Mouse (Mus musculus) cerebellum, postnatal 36 days (tissue): ENCODE results near the gene Ldb3.

Source experiments
- DNase-seq, 2 experiments: peaks; one replicate each; pipeline ENCODE4 v3.0.0; 2021 to 2022; ENCODE audit warnings: mixed read lengths in 2 of 2

Gene Ldb3

DNA sequence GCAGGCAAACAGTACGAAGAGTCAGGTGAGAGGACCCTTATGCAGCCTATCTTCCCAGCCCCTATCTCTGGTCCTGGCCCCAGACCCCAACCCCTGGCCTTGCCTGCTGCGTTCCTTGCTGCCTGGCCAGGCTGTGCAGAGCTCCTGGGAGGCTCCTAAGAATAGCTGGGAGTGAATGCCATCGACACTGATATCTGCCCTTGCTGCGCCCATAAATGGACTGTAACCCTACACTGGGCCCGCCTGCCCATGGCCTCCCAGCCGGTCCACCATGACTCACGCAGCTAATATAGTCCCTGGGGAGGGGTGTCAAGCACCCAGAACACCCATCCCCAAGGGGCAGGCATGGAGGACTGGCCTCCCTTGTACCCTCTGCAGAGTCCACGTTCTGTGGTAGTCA, at the start of gene Ldb3:
Ldb3 (minus strand) TSS at position 185 of the 400 bp plus-strand sequence.
- no peak for DNase-seq

DNA sequence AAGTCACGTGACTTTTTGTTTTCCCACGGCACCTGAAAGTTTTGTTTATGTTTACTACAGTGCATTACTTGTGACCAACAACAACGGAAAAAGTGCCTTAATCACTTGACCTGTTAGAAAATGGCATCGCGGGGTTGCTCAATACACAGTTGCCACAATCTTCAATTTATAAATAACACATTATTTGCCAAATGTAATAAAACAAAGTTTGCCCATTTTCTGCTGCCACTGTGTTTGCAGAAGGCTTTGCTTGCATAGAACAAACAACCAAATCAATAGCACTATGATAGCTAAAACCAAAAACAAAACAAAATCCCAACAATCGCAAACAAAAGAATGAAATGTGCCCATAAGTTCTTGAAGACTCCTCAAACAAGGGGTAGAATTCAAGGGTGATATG, 47.2 kb upstream of the Ldb3 start:
- DNase-seq: no peak

- DNase-seq: no peak
Measured at GRCm38 (mm10) chr14:34635192-34635591, 46.7 kb upstream of the Ldb3 start.

DNA sequence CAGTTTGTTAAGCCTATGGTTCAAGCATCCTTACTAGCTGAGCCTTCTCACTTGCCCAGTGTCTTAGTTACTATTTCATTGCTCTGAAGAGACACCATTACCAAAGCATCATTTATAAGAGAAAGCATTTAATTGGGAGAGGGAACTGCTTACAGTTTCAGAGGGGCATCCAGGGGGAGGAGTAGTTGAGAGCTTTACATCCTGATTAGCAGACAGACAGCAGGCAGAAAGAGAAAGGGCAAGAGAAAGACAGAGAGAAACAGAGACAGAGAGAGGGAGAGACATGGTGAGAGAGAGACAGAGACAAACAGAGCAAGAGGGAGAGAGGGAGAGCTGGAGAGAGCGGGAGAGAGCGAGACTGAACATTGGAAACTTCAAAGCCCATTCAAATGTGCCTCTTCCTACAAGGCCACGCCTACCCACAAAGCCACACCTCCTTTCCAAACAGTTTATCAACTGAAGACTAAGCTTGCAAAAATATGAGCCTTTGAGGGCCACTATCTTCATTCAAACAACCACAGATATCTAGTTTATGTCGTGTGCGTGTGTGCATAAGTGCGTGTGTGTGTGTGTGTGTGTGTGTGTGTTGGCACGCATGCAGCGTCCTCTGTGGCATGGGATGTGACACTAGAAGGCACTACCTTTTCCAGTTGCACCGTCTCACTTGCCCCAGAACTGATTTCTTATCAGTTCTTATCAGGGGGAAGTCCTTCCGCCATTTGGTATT, 44.4 kb upstream of the Ldb3 start:
- no peak for DNase-seq

DNA sequence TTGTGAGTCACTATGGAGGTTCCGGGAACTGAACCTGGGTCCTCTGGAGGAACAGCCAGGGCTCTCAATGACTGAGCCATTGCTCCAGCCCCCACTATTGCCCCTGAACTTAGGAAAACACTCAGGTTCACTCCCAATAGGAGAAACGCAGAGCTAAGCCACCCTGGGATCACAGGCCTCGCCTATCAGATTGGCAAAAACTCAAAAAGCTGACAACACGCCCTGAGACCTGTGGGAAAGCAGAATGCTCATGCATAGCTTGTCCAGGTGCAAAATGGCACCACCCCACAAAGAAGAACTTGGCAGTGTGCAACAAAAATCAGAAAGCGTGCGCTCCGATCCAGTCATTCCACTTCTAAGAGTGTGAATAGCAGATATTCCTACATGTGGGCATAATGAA, 38.3 kb upstream of the Ldb3 start:
- no peak for DNase-seq

GRCm38 (mm10) chr14:34623531-34624210, 35.2 kb upstream of the Ldb3 start:
- DNase-seq: no peak

- no peak for DNase-seq
Measured at GRCm38 (mm10) chr14:34623074-34623473, 34.6 kb upstream of the Ldb3 start.

GRCm38 (mm10) chr14:34620611-34621376, 32.3 kb upstream of the Ldb3 start:
- peak; percentile 32 to 35 for DNase-seq

DNA sequence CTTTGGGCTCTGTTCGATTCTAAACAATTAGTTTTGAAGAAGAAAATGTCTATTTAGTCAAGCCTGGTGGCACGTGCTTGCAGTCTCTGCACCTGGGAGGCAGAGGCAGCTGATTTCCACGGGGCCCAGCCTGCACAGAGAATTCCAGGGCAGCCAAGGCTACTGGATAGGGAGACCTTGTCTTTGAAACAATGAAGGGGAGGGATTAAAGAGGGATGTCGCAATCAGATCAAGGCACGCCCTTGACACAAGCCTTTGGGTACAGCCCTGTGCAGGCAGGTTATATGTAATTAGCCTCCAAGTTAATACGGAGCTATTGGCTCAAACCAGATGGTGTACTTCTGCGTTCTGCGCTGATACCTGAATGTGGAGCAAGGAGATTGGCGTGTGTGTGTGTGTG, 30.3 kb upstream of the Ldb3 start:
- DNase-seq: no peak

- DNase-seq: peak; percentile 84 to 86
Measured at GRCm38 (mm10) chr14:34616821-34617220, 28.3 kb upstream of the Ldb3 start.

DNA sequence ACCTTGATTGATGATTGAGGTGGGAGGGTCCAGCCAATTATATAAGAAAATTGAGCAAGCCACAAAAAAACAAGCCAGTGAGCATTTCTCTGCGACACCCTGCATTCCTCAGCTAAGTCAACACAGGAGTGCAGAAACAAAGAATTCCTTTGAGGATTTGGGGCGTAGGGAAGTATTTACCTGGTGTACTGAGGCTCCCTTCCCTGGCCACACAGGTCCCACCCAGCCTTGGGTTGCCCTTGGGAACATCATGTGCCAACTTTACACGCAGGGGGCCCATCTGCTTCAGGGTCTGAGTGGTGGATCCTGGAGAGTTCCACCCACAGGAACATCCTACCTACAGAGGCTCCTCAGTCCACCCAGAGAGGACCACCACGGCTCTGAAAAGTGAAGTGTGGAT, 27.1 kb upstream of the Ldb3 start:
- DNase-seq: no peak

DNA sequence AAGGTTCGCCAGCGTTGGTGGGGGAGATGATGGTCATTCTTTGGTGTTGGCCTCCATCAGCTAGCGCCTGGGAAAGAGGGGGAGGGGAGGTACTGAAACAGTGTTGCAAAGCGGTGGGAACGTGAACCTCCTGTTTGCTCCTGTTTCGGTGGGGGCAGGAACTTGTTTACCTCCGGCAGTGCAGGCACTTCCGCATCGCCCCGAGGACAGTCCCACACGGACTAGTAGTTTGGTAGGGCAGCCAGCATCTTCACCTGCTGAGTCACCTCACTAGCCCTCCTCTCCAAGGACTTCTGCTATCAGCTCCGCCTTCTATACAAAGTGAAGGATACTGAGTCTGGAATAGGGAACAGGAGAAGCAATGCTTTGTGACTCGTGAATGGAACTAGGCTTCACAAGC, 26.6 kb upstream of the Ldb3 start:
- DNase-seq: no peak

DNA sequence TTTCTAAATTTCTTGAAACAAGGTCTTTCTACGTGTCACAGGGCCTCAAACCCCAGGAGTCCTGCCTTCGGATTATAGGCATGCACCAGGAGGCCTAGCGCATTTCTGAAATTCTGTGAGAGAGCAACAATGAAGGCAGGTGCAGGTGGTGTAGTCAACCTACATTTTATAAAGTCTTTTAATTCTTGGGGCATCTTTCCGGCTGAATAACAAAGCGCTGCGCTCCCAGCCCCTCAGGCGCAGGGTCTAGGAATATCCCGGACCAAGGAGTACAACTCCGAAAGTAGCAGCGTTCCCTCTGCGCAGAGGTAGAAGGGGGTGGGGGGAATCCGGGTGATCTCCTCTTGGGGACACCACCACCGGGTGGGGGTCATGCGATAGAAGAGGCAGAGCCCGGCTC, 26.1 kb upstream of the Ldb3 start:
- no peak for DNase-seq

GRCm38 (mm10) chr14:34613523-34613922, 25.0 kb upstream of the Ldb3 start:
- DNase-seq: no peak

DNA sequence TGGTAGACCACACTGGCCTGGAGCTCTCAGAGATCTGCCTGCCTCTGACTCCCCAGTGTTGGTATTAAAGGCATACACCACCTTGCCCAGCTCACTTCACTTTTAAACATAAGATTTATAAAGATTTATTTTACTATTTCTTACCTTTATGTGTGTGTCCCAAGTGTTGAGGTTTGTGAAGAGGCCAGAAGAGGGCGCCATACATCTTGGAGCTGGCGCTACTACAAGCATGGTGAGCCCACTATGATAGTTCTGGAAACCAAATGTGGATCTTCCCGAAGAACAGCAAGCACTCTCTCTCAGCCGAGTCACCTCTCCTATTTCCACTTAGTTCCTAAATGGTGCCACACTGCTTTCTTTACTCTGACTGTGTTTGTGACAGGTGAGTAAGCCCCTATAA, 23.7 kb upstream of the Ldb3 start:
- DNase-seq: no peak

DNA sequence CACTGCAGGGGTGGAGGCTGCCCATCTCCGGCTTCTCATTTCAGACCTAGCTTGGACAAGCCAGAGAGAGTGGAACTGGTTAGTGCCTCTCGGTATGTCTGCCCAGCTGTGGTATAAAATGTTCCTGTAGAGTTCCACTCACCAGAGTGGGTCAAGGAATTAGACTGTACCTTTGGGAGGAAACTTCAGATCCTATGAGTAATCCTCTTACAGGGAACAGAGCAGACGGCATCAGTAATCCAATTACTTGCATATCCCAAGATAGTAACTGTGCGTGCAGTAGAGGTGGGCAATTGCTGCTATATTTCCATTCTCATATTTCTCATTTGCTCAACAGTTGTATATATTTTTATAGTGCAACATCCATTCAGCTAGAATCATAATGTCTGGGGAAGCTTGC, 23.1 kb upstream of the Ldb3 start:
- no peak for DNase-seq

GRCm38 (mm10) chr14:34601910-34602309, 13.4 kb upstream of the Ldb3 start:
- no peak for DNase-seq

DNA sequence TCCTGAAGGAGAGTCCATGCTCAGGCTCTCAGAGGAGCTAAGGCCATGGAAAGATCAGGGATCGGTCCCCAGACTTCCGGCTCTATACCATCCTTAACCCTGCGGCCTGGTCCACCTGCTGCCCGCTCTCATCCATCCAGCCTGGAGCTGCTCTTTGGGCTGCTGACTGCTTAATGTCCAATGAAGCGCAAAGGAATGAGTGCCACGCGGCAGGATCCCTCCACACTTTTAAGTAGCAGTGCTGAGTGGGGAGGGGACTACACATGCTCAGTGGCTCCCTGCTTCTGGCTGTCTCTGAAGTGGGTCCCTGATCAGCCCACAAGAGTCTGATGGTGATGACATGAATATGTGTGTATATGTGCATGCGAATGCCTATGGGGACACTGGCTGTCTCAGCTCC, 11.5 kb upstream of the Ldb3 start, which contains the start of gene Opn4:
Opn4 (minus strand) TSS at position 202 of the 400 bp plus-strand sequence.
- no peak for DNase-seq

GRCm38 (mm10) chr14:34595596-34596255, 7.2 kb upstream of the Ldb3 start:
- DNase-seq: no peak

GRCm38 (mm10) chr14:34591741-34592535, 3.5 kb upstream of the Ldb3 start:
- DNase-seq: no peak

DNA sequence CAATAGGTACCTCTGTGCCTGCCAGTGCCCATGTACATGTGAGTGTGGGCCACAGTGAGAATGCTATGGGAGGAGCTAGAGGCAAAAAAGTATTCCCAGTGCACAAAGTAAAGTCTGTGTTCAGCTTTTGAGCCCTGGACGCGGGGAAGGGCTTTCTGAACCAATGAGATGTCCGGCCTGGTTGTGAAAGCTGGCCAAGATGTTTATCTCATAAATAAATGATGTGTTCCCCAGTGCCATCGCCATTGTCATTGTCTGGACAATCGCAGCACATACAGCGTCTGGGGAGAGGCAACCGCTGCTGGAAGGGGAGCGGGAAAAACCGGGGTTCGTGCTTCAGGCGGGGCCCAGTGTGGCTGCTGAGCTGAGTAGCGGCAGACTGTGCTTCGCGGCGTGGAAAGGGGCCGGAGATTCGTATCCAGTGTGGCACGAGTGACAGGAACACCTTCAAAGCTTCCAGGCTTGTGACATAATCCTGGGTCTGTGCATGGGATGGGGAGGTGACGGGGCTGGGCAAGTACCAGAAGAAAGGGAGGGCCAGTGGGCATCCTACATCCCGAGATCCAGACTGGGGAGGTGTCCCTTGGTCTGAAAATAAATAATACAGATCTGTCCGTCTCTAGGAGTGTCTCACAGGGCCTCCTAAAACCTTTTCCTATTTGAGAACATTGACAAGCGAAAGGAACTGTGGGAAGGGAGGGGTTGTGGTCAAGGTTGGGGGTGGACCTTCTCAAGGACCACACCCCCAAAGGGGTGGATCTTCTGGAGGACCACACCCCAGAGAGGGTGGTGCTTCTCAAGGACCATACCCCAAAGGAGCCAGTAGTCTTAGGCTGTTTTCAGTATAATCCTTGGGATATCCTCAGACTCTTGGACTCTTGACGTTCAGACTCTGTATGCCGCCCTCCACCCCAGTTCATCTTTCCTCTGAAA, 2.5 kb upstream of the Ldb3 start:
- DNase-seq: no peak
